Mouse (Mus musculus) lung, adult 2 months (tissue): ENCODE results near the gene Gnai1. TPM values are rescaled to one million over a fixed set of nuclear protein-coding genes. Genes with fewer than 3 reads are reported as not detected.

Source experiments
- DNase-seq: peaks from one replicate; pipeline ENCODE4 v3.0.0; 2022
- H3K4me1 ChIP-seq: fragments of 200-500 bp; 2 replicates; pipeline ENCODE4 v1.6.1; 2011; ENCODE audit warnings: low read length; ENCODE audit not compliant: control insufficient read depth, insufficient read depth
- H3K4me3 ChIP-seq: fragments of 200-500 bp; replicated peaks from 2 replicates; pipeline ENCODE3; 2011; ENCODE audit warnings: low read depth, mild to moderate bottlenecking, control low read depth, low read length; ENCODE audit errors: extremely low read depth
- CTCF ChIP-seq: fragments of 200-500 bp; IDR thresholded peaks from 2 replicates; pipeline ENCODE4 v1.5.1; 2011; ENCODE audit warnings: mild to moderate bottlenecking, low read length, control low read depth; ENCODE audit not compliant: insufficient read depth
- POLR2A ChIP-seq: fragments of 200-500 bp; IDR thresholded peaks from 2 replicates; pipeline ENCODE4 v1.6.1; 2011; ENCODE audit warnings: low read depth, mild to moderate bottlenecking, control low read depth, low read length, borderline replicate concordance; ENCODE audit errors: extremely low read depth
- WGBS: fragments of 180-500 bp; shearing (Covaris S2); methylation state at CpG from one replicate; pipeline ENCODE4 v1.1.7; 2018; 5-methylcytosine and 5-hydroxymethylcytosine counted together
- polyA plus RNA-seq: library from polyadenylated mRNA; depleted of rRNA; stranded (reverse); fragments of >200 nt; gene quantifications from 2 replicates; pipeline ENCODE4 v1.2.3, GENCODE M21; 2012

The Gnai1 gene
- polyA plus RNA-seq, 1 experiment = 8.3 TPM

- Histone ChIP-seq H3K4me3 (no peak overlapping the region), H3K4me1 (no peaks in the 10 kb centered on the region)
- WGBS = 79% methylated on average over 5 of the region's 5 CpGs
- no peak for DNase-seq
- TF ChIP-seq POLR2A (no peak), CTCF (no peak)
Measured at GRCm38 (mm10) chr5:18292744-18293143, 67.4 kb downstream of the Gnai1 start.

GRCm38 (mm10) chr5:18289530-18289929 is 70.6 kb downstream of the Gnai1 start:
- no peak for TF ChIP-seq POLR2A
- TF ChIP-seq CTCF = no peak
- WGBS = 87% methylated on average over 4 of the region's 4 CpGs
- no peaks in the 10 kb centered on the region for H3K4me1 ChIP-seq
- no peak overlapping the region for H3K4me3 ChIP-seq
- no peak for DNase-seq

- no peak for TF ChIP-seq POLR2A
- no peak for TF ChIP-seq CTCF
- WGBS = 88% methylated on average over 7 of the region's 7 CpGs
- no peaks in the 10 kb centered on the region for H3K4me1 ChIP-seq
- H3K4me3 ChIP-seq = no peak overlapping the region
- DNase-seq = no peak
Measured at GRCm38 (mm10) chr5:18288694-18289093, 71.5 kb downstream of the Gnai1 start.

- DNase-seq = no peak
- 81% methylated on average over 3 of the region's 3 CpGs for WGBS
- Histone ChIP-seq H3K4me1 (no peaks in the 10 kb centered on the region), H3K4me3 (no peak overlapping the region)
- no peak for TF ChIP-seq POLR2A
- no peak for TF ChIP-seq CTCF
Measured at GRCm38 (mm10) chr5:18288079-18288478, 72.1 kb downstream of the Gnai1 start.

- TF ChIP-seq POLR2A = no peak
- no peak for TF ChIP-seq CTCF
- 91% methylated on average over 3 of the region's 3 CpGs for WGBS
- DNase-seq = no peak
- no peak overlapping the region for H3K4me3 ChIP-seq
- H3K4me1 ChIP-seq = no peaks in the 10 kb centered on the region
Measured at GRCm38 (mm10) chr5:18282095-18282494, 78.1 kb downstream of the Gnai1 start.

GRCm38 (mm10) chr5:18274352-18274940 is 85.7 kb downstream of the Gnai1 start:
- TF ChIP-seq POLR2A (no peak), CTCF (no peak)
- no peak for DNase-seq
- H3K4me3 ChIP-seq = no peak overlapping the region
- WGBS = 92% methylated on average over 7 of the region's 7 CpGs
- H3K4me1 ChIP-seq = no peaks in the 10 kb centered on the region

- TF ChIP-seq CTCF (no peak), POLR2A (no peak)
- 73% methylated on average over 11 of the region's 11 CpGs for WGBS
- DNase-seq = no peak
- Histone ChIP-seq H3K4me3 (no peak overlapping the region), H3K4me1 (no peaks in the 10 kb centered on the region)
Measured at GRCm38 (mm10) chr5:18273291-18274284, 86.6 kb downstream of the Gnai1 start.

GRCm38 (mm10) chr5:18250379-18251017 is 109.7 kb downstream of the Gnai1 start:
- no peak for DNase-seq
- Histone ChIP-seq H3K4me1 (peaks cover 2% of the 10 kb centered on the region; the same call in 1 of the 2 replicates), H3K4me3 (no peak overlapping the region)
- 74% methylated on average over 5 of the region's 5 CpGs for WGBS
- TF ChIP-seq POLR2A = no peak
- no peak for TF ChIP-seq CTCF

- no peak for DNase-seq
- Histone ChIP-seq H3K4me1 (peaks cover 2% of the 10 kb centered on the region; the same call in 1 of the 2 replicates), H3K4me3 (no peak overlapping the region)
- WGBS = 42% methylated on average over 5 of the region's 5 CpGs
- TF ChIP-seq CTCF = no peak
- no peak for TF ChIP-seq POLR2A
Measured at GRCm38 (mm10) chr5:18249132-18249531, 111.0 kb downstream of the Gnai1 start.

GRCm38 (mm10) chr5:18229396-18229795 is 130.8 kb downstream of the Gnai1 start:
- no peaks in the 10 kb centered on the region for H3K4me1 ChIP-seq
- DNase-seq = no peak
- WGBS = 65% methylated on average over 1 of the region's 1 CpGs
- no peak overlapping the region for H3K4me3 ChIP-seq
- TF ChIP-seq POLR2A = no peak
